Mouse (Mus musculus) testis, postnatal 10 days (tissue): ENCODE results near the gene Pramef8.
"Not testable (repeated sequence)": the region's sequence is repeated elsewhere in the genome, so short reads cannot be mapped to it uniquely, and the experiment has no call there.

Experiments used
- DNase-seq: peaks from one replicate; pipeline ENCODE4 v3.0.0; 2021; ENCODE audit warnings: low spot score

The Pramef8 gene

GRCm38 (mm10) chr4:143412219-143413092 is at the start of gene Pramef8:
Gene Pramef8 (plus strand): TSS chr4:143412426.
- peak; percentile 91 for DNase-seq

GRCm38 (mm10) chr4:143366415-143367041 is 45.7 kb upstream of the Pramef8 start:
- no peak for DNase-seq

GRCm38 (mm10) chr4:143379480-143379879 is 32.7 kb upstream of the Pramef8 start:
- no peak for DNase-seq

DNA sequence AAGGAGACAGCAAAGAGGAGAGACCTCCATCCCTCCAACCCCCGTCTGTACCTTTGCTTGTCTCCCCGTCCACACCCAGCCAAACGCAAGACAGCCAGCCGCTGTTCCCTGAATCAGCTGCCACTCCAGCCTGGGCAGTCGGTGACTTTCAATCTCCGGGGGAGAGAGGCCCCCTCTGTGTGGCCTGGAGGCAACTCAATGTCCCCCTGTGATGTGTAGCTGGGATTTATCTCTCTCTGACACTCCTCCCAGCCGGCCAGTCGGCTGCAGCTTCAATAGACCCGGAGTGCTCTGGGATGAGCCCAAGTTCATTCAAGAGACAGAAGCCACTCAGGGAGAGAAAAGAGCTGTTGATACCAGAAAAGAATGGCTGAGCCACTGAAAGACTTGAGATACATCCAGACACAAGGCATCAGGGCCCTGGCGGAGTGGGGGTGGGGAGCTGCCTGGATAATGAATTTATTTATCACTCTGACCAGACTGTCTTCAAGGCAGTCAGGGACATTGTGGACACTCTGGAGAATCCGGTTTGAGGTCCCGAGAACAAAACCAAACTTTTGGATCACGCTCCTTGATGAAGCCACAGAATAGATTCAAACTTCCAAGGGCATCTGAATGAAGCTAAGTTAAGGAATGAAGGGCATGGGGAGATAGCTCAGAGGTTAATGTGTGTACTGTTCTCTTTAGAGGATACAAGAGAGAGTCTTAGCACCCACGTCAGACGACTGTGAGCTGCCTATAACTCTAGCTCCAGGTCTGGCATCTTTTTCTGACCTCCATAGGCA is 32.1 kb upstream of the Pramef8 start:
- DNase-seq = peak; percentile 51

DNA sequence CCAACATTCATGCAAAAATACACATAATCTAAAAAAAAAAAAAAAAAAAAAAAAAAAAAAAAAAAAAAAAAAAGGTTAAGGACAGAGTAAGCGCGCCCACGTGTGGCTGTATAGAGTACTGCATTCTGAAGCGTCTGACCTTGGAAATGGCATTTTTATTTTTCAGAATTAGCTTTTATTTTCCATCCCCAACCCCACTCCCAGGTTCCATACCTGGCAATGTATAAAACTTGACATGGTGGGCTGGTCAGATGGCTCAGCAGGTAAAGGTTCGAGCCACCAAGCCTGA is 31.6 kb upstream of the Pramef8 start:
- peak; percentile 78 for DNase-seq

DNA sequence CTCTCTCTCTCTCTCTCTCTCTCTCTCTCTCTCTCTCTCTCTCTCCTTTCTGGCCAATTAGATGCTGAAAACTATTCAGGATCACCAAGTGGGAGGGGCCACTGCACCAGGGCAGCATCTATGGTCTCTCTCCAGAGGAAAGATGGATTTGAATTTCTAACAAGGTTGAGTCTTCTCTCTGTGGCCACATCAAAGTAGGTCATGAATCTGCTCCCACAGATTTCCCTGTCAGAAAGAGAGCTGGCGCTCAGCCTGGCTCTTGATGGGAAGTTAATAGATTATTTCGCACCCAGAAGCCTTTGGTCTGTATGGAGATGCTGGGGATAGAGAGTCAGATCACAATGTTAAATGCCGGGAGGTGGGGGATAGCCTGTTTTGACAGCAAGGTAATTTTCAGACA is 30.1 kb upstream of the Pramef8 start:
- DNase-seq = no peak

GRCm38 (mm10) chr4:143383646-143384045 is 28.6 kb upstream of the Pramef8 start:
- peak; percentile 54 for DNase-seq

GRCm38 (mm10) chr4:143388955-143389702 is 23.1 kb upstream of the Pramef8 start:
- peak; percentile 72 for DNase-seq

DNA sequence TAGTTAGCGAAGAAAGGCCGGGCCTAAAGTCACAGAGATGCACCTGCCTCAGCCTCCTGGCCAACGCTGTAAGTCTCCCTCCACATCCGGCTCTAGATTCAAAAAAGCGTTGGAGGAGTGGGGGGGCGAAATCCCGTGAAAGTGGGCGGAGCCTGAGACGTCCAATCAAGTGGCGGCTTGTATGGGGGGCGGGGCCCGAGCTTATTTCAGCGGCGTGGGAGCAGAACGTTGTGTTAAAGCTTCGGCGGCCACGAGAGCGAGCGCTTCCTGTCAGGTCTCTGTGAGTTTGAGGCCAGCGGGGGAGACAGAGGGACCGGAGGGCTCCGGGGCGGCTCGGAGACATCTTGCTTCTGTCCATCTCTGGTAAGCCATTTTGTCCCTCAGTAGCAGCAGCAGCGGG is 18.0 kb upstream of the Pramef8 start, which contains the start of gene Pramel1:
Pramel1 (plus strand) TSS at position 248 of the 400 bp plus-strand sequence.
- peak; percentile 79 for DNase-seq

DNA sequence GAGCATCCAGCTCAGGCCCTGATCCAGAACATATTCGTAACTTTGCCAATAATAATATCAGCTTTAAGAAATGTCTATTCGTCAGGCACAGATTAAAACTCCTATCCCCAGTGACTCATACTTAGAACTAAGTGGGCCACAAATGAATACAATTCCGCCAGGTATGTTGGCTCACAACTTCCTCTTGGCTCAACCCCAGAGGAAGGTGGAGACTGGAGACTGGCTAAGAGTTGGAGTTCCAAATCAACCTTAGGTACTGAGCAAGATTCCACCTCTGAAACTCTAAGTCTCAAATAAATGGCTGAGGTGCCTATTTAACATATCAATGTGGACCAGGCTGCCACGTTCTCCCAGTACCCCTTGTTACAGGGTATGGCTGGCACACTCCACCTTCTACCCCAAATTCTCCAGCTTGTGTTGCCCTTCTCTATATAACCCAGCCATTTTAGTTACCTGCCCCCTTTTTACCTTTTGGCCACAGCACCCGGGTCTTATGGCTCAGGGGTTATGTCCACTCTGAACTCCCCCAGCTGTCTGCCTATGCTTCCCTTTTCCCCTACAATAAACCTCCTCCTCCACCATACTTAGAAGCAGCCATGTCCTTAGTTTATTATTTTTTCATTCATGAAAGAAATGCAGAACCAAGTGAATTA is 534 bp upstream of the Pramef8 start:
- DNase-seq = no peak

- DNase-seq = no peak
Observed at GRCm38 (mm10) chr4:143413621-143414020, 1.4 kb downstream of the Pramef8 start.

GRCm38 (mm10) chr4:143414121-143414520 is 1.9 kb downstream of the Pramef8 start:
- DNase-seq = no peak

- not testable (repeated sequence) for DNase-seq
Observed at GRCm38 (mm10) chr4:143426770-143427169, 14.5 kb downstream of the Pramef8 start.

- no peak for DNase-seq
Observed at GRCm38 (mm10) chr4:143450224-143450623, 38.0 kb downstream of the Pramef8 start, which contains the start of gene Oog4. Gene Oog4 (minus strand): TSS chr4:143450324.
